Mouse (Mus musculus) neural tube, embryonic 13.5 days (tissue): ENCODE measurements at regions not wholly inside any gene's neighbourhood (a gene's known extent, or its start where the extent isn't known, plus 50 kb on each side); places are given as distances from the start of the nearest gene placed in this dataset.

Source experiments
- ATAC-seq: fragments of 200-750 bp; cut with Nextera tagmentation; 2 replicates; pipeline ENCODE4 v1.8.0; 2017; ENCODE audit warnings: low read depth, mild to moderate bottlenecking, moderate TSS enrichment, moderate library complexity
- H3K27ac ChIP-seq: fragments of 300-500 bp; sonication (generic); replicated peaks from 2 replicates; pipeline ENCODE4 v1.5.1; 2015; ENCODE audit warnings: moderate library complexity, mild to moderate bottlenecking, inconsistent platforms
- H3K27me3 ChIP-seq: fragments of 300-500 bp; sonication (generic); 2 replicates; pipeline ENCODE4 v1.6.1; 2015; ENCODE audit warnings: mild to moderate bottlenecking, inconsistent platforms
- H3K36me3 ChIP-seq: fragments of 300-500 bp; sonication (generic); 2 replicates; pipeline ENCODE4 v1.6.1; 2015; ENCODE audit warnings: mild to moderate bottlenecking, inconsistent platforms
- H3K4me1 ChIP-seq: fragments of 300-500 bp; sonication (generic); replicated peaks from 2 replicates; pipeline ENCODE4 v1.6.1; 2015; ENCODE audit warnings: inconsistent platforms
- H3K4me2 ChIP-seq: fragments of 300-500 bp; sonication (generic); 2 replicates; pipeline ENCODE4 v1.6.1; 2015; ENCODE audit warnings: inconsistent platforms, mild to moderate bottlenecking, moderate library complexity
- H3K4me3 ChIP-seq: fragments of 300-500 bp; sonication (generic); 2 replicates; pipeline ENCODE4 v1.5.1; 2015; ENCODE audit warnings: mild to moderate bottlenecking, inconsistent platforms
- H3K9ac ChIP-seq: fragments of 300-500 bp; sonication (generic); 2 replicates; pipeline ENCODE4 v1.6.1; 2015; ENCODE audit warnings: moderate library complexity, mild to moderate bottlenecking, inconsistent platforms
- H3K9me3 ChIP-seq: fragments of 300-500 bp; sonication (generic); 2 replicates; pipeline ENCODE4 v1.6.1; 2016; ENCODE audit warnings: inconsistent platforms
- WGBS: fragments of 180-500 bp; shearing (Covaris S2); methylation state at CpG from one replicate; pipeline ENCODE4 v1.1.7; 2015; 5-methylcytosine and 5-hydroxymethylcytosine counted together

DNA sequence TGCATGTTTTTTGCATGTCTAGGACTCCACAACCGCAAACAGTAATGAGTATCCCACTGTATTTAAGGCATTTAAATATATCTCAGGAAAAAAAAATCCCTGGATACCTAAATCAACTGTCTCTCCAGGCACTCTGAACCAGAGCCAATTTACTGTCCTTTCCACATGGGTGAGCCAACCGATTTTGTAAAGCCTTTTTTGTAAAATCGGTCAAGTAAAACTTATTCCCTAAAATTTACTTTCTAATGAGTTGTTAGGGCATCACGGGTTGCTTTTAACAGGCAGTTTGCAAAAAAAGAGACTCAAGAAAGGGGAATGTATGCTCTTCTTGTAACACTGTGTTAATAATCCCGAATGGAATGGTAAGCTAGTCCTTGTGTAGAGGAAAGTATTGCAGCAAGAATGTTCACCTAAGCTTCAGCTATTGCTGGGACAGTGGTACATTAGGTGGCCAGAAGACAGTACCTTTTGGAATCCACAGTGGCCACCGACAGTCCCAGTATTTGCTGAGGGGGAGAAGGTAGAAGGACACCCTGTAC lies 496.4 kb downstream of the Cntnap4 start:
- Histone ChIP-seq H3K4me2 (no peak overlapping the region), H3K4me1 (0 out of 2 replicates have a peak, but pooled peaks cover 5% of the 10 kb centered on the region), H3K36me3 (no peaks in the 10 kb centered on the region), H3K9me3 (no peaks in the 10 kb centered on the region), H3K27ac (no peak overlapping the region), H3K9ac (no peak overlapping the region), H3K4me3 (no peak overlapping the region), H3K27me3 (no peaks in the 10 kb centered on the region)
- 61% methylated on average over 6 of the region's 6 CpGs for WGBS
- no peak for ATAC-seq

DNA sequence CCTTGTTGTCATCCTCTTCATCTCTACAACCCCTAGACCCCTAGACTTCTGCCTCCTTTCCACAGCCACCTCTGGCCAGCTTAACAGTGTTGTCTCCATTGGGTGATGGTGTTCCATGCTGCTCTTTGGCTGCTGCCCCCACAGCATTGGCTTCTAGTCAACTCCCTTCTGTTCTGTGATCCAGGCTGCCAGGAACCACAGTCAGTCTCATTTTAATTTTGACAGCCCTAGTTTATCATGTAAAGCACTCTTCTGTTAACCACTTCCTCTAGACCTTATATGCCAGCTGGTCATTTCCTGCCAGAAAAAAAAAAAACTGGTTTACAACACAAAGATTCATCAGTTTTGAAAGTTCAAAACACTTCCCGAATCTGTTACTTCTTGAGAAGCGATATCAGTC lies 514.1 kb downstream of the Cntnap4 start:
- H3K36me3 ChIP-seq, result no peaks in the 10 kb centered on the region
- ATAC-seq, result no peak
- H3K4me2 ChIP-seq, result no peak overlapping the region
- no peak overlapping the region for H3K9ac ChIP-seq
- no peaks in the 10 kb centered on the region for H3K9me3 ChIP-seq
- no peaks in the 10 kb centered on the region for H3K27me3 ChIP-seq
- 88% methylated on average over 2 of the region's 2 CpGs for WGBS
- H3K4me1 ChIP-seq, result no peaks in the 10 kb centered on the region
- H3K4me3 ChIP-seq, result no peak overlapping the region
- H3K27ac ChIP-seq, result no peak overlapping the region

DNA sequence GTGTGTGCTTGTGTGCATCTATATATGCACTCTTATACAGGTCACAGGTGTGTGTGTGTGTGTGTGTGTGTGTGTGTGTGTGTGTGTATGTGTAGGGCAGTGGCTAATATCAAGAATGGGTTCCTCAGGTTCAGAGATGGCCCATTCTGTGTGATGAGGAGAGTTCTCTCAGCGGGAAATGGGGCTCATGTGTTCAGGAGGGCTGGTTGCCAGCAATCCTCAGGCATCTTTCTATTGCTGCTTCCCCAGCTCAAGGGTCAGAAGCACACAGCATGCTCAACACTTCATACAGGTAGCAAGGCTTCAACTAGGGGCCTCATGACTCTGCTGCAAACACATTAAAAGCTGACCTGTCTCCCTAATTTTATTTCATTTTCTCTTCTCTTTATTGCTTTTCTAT lies 517.7 kb downstream of the Cntnap4 start:
- H3K4me3 ChIP-seq, result no peak overlapping the region
- H3K27me3 ChIP-seq, result no peaks in the 10 kb centered on the region
- H3K9ac ChIP-seq, result no peak overlapping the region
- no peak overlapping the region for H3K27ac ChIP-seq
- no peak overlapping the region for H3K4me2 ChIP-seq
- H3K36me3 ChIP-seq, result no peaks in the 10 kb centered on the region
- WGBS, result 78% methylated on average over 1 of the region's 1 CpGs
- no peaks in the 10 kb centered on the region for H3K9me3 ChIP-seq
- no peaks in the 10 kb centered on the region for H3K4me1 ChIP-seq
- no peak for ATAC-seq

DNA sequence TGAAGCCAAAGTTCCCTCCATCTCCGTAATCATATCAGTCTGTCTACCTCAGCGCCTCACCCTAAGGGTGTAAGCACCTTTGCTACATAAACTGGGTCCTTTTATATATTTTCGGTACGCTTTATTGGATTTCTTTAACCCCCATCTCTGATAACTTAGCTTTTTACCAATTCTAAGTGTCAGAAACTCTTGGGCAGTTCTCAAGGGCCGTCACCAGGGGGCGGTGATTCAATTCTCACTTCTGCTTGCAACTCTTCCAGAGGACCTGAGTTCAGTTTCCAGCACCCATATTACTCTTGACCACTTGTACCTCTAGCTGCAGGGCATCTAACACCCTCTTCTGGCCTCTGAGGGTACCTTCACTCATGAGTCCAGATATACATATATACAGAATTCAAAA lies 523.7 kb upstream of the Mon1b start:
- WGBS, result 69% methylated on average over 6 of the region's 6 CpGs
- no peaks in the 10 kb centered on the region for H3K4me1 ChIP-seq
- H3K4me2 ChIP-seq, result no peak overlapping the region
- no peak overlapping the region for H3K9ac ChIP-seq
- ATAC-seq, result no peak
- no peak overlapping the region for H3K4me3 ChIP-seq
- no peak overlapping the region for H3K27ac ChIP-seq
- no peaks in the 10 kb centered on the region for H3K9me3 ChIP-seq
- no peaks in the 10 kb centered on the region for H3K36me3 ChIP-seq
- no peaks in the 10 kb centered on the region for H3K27me3 ChIP-seq

DNA sequence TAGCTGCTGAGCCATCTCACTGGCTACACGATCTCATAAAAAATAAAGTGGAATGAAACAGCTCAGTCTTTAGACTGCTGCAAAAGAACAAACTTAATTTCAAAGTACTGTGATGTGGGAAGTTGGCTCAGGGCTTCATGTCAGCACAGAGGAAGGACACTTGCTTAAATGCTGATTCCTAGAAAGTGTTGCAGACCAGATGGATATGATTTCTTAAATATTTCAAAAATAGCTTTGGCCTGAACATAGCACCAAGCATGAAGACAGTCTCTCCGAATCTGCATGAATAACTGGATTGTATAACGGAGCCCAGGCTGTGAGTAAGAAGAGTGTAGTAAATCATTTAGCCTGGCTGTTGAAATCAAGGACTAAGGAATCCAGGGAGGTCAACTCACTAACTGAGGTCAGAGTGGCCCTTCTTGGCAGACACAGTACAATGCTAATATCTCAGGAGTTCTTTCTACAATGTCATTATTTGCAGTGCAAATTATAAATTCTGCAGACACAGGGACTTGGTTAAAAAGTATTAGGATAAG lies 521.2 kb upstream of the Mon1b start:
- no peak overlapping the region for H3K27ac ChIP-seq
- no peaks in the 10 kb centered on the region for H3K9me3 ChIP-seq
- no peaks in the 10 kb centered on the region for H3K4me1 ChIP-seq
- no peaks in the 10 kb centered on the region for H3K36me3 ChIP-seq
- no peak for ATAC-seq
- no peaks in the 10 kb centered on the region for H3K27me3 ChIP-seq
- no peak overlapping the region for H3K9ac ChIP-seq
- WGBS, result 50% methylated on average over 3 of the region's 3 CpGs
- no peak overlapping the region for H3K4me2 ChIP-seq
- H3K4me3 ChIP-seq, result no peak overlapping the region

DNA sequence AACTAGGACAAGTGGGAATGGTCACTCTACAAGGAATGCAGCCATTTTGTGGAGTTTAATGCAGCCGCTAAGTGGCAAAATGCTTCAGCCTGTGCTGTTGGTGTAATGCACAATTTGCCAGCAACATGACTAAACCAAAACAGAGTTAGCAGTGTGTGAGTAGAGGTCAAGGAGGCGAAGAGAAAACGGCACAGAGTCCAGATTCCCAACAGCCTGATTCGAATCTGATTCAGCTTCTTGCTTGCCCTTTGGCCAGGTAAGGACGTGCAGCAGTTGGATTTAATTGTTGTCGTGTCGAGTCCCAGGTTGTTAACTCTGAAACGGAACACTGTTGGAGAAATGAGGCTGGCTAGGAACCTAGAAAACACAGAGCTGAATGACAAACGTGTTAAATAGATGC lies 518.1 kb upstream of the Mon1b start:
- 86% methylated on average over 9 of the region's 9 CpGs for WGBS
- H3K9me3 ChIP-seq, result no peaks in the 10 kb centered on the region

DNA sequence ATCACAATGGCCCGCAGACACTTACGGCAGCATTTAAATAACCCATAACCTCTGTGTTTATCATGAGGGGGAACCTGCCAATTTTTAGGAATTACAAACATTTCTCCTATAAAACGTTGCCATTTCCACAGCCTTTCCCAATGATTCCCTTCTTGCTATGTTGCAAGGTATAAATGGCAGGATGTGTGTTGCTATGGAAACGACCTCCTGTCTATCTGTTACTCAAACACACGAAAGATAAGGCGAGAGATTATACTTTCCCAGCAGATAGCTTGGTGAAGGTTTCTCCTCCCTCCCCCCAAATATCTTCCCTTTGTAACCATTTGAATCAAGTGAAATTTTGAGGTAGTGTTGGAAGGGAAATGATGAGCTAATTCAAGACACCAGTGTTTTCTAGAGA lies 509.8 kb upstream of the Mon1b start:
- no peak overlapping the region for H3K9ac ChIP-seq
- H3K36me3 ChIP-seq, result no peaks in the 10 kb centered on the region
- no peak for ATAC-seq
- no peak overlapping the region for H3K27ac ChIP-seq
- H3K4me3 ChIP-seq, result no peak overlapping the region
- no peaks in the 10 kb centered on the region for H3K9me3 ChIP-seq
- H3K27me3 ChIP-seq, result no peaks in the 10 kb centered on the region
- no peaks in the 10 kb centered on the region for H3K4me1 ChIP-seq
- H3K4me2 ChIP-seq, result no peak overlapping the region
- 71% methylated on average over 6 of the region's 6 CpGs for WGBS

More for the DNA sequence above, 518.1 kb upstream of the Mon1b start:
- Histone ChIP-seq H3K9ac (no peak overlapping the region), H3K4me3 (no peak overlapping the region), H3K4me2 (no peak overlapping the region), H3K27me3 (no peaks in the 10 kb centered on the region), H3K4me1 (no peaks in the 10 kb centered on the region), H3K36me3 (no peaks in the 10 kb centered on the region), H3K27ac (no peak overlapping the region)
- no peak for ATAC-seq

DNA sequence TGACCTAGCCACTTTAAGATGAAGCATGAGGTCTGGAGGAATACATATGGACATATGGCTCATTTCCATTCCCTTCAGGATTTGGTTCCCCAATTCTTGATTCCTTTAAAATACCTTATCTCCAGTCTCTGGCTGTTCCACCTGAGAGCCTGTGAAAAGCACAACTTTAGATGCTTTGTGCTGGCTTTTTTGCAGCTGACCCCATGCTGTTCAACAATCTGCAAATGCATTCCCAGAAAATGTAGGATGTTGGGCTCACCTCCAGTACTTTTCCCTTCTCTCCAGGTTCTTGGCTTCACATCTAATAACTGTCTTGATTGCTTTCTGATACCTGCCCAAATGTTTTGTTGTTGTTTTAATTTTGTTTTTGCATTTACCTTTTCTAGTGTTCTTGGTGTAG lies 498.0 kb upstream of the Mon1b start:
- H3K9me3 ChIP-seq, result no peaks in the 10 kb centered on the region
- ATAC-seq, result no peak
- H3K27ac ChIP-seq, result no peak overlapping the region
- H3K4me2 ChIP-seq, result no peak overlapping the region
- H3K4me3 ChIP-seq, result no peak overlapping the region
- H3K4me1 ChIP-seq, result no peaks in the 10 kb centered on the region
- no peaks in the 10 kb centered on the region for H3K27me3 ChIP-seq
- H3K9ac ChIP-seq, result no peak overlapping the region
- H3K36me3 ChIP-seq, result no peaks in the 10 kb centered on the region

DNA sequence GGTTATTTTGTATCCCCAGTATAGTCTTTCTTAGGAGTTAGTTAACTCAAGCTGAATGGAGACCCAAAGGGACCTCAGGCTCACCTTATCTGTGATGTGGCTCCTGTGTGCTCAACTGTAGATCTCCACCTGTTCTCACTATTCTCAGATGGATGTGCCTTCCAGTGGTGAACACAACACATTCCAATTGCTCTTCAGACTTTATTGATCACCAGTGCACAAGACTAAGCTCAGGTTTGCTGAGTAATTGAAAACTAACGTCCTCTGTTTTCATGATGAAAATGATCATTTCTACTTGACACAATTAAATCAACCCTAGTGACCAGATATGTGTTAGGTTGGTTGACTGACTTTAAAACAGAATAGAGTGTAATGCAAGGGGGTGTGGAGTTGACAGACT lies 495.4 kb upstream of the Mon1b start:
- no peak for ATAC-seq
- Histone ChIP-seq H3K27me3 (no peaks in the 10 kb centered on the region), H3K9me3 (0 out of 2 replicates have a peak, but pooled peaks cover 4% of the 10 kb centered on the region), H3K27ac (no peak overlapping the region), H3K9ac (no peak overlapping the region), H3K4me2 (no peak overlapping the region), H3K4me1 (no peaks in the 10 kb centered on the region), H3K36me3 (no peaks in the 10 kb centered on the region), H3K4me3 (no peak overlapping the region)
- 84% methylated on average over 1 of the region's 1 CpGs for WGBS

DNA sequence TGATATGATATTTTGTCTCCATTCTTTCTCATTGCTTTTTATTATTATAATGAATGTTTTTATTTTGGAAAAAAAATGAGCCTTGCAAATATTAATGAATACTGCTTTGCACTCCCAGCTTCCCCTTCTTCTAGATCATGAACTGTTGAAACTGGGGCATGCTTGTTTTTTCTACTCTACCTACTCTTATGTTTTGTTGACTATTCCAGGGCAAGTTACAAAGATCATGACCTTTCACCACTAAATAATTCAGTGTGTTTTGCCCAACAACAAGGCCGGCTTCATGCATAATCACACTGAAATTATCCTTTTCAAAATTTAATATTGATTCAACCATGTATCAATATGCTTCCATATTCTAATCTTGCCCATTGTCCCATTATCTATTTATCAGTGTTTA lies 494.3 kb upstream of the Mon1b start:
- Histone ChIP-seq H3K36me3 (no peaks in the 10 kb centered on the region), H3K4me1 (no peaks in the 10 kb centered on the region), H3K4me3 (no peak overlapping the region), H3K27me3 (no peaks in the 10 kb centered on the region), H3K4me2 (no peak overlapping the region), H3K9me3 (0 out of 2 replicates have a peak, but pooled peaks cover 4% of the 10 kb centered on the region), H3K9ac (no peak overlapping the region), H3K27ac (no peak overlapping the region)
- WGBS, result 92% methylated on average over 1 of the region's 1 CpGs
- ATAC-seq, result no peak

DNA sequence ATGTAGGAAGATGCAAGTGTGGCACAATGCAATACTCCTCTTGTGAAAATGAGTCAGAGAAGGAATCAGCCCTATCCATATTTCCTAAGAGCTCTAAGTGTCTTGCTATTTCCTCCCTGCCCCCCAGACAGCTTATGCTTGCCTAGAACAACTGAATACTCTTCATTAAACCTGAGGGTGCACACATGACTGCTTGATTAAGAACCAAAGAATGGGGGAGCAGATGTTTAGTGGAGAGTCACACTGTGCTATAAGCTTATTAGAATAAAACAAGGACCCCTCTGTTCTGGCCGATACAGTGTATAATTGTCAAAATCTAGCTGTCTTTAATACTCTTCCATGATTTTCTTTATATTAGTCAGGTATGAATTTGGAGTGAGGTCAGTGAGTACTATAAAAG lies 458.8 kb upstream of the Mon1b start:
- Histone ChIP-seq H3K27me3 (no peaks in the 10 kb centered on the region), H3K4me1 (no peaks in the 10 kb centered on the region), H3K4me3 (no peak overlapping the region), H3K9me3 (no peaks in the 10 kb centered on the region), H3K36me3 (no peaks in the 10 kb centered on the region), H3K4me2 (no peak overlapping the region), H3K9ac (no peak overlapping the region), H3K27ac (no peak overlapping the region)
- 52% methylated on average over 1 of the region's 1 CpGs for WGBS
- ATAC-seq, result no peak

DNA sequence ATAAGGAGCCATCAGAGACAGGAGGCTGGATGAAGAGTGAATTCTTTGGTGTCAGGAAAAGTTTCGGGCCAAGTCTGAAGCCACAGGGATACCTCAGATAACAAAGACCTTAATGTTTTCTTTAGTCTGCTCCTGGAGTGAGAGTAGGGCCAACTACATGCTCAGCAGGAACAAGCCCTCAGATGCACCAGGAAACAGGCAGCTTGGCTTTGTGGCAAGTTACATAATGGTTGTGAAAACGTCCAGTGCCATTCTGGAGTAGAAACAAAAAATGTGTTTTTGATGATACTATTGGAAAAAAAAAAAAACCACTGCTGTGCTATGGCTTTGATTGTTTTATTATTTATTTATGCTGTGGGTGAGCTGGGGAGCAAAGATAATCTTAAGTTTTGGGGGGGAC lies 452.2 kb upstream of the Mon1b start:
- no peaks in the 10 kb centered on the region for H3K36me3 ChIP-seq

DNA sequence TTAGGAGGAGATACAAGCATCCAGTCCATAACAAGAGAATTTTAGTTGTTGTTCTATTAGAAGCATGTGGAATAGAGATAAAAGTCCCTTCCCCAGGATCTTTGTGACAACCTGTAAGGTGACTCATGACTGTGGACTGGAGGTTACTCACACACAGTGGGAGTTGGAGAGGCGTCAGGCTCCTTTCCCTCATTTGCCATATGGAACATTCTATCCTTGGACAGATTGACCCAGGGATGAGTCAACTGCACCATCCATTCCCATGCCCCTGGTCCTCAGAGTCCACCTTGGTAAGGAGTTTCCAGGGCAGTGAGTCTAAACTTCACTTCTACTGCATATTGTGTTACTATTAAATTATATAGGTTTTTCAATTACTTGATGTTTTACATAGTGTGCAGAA lies 444.9 kb upstream of the Mon1b start:
- H3K9me3 ChIP-seq, result no peaks in the 10 kb centered on the region
- no peak overlapping the region for H3K9ac ChIP-seq
- ATAC-seq, result no peak
- 89% methylated on average over 1 of the region's 1 CpGs for WGBS
- no peak overlapping the region for H3K4me2 ChIP-seq
- no peak overlapping the region for H3K4me3 ChIP-seq
- H3K36me3 ChIP-seq, result no peaks in the 10 kb centered on the region
- no peaks in the 10 kb centered on the region for H3K4me1 ChIP-seq
- no peaks in the 10 kb centered on the region for H3K27me3 ChIP-seq
- no peak overlapping the region for H3K27ac ChIP-seq

More for the DNA sequence above, 452.2 kb upstream of the Mon1b start:
- 20% methylated on average over 2 of the region's 2 CpGs for WGBS
- H3K4me1 ChIP-seq, result no peaks in the 10 kb centered on the region
- H3K27me3 ChIP-seq, result no peaks in the 10 kb centered on the region
- no peak overlapping the region for H3K9ac ChIP-seq
- no peak for ATAC-seq
- no peak overlapping the region for H3K27ac ChIP-seq
- no peak overlapping the region for H3K4me2 ChIP-seq
- H3K4me3 ChIP-seq, result no peak overlapping the region
- no peaks in the 10 kb centered on the region for H3K9me3 ChIP-seq
